Mouse (Mus musculus): ENCODE data around the gene Gm10644. TPM values are rescaled to one million over a fixed set of nuclear protein-coding genes. Genes with fewer than 3 reads are reported as not detected.

Gm10644 gene
- polyA plus RNA-seq, 1 experiment from 2014 or later, result 0.66 TPM

- no peak for DNase-seq (ENCODE audit: low spot score)
- no peak overlapping the region for H3K4me2 ChIP-seq (ENCODE audit: low read depth, low read length)
- H3K9me3 ChIP-seq (replicated peaks; ENCODE audit: control insufficient read depth, low read length), result no peaks in the 10 kb centered on the region
- H3K27me3 ChIP-seq (ENCODE audit: control insufficient read depth, insufficient read depth, low read length), result no peaks in the 10 kb centered on the region
- peaks cover 3% of the 10 kb centered on the region; the same call in 1 of the 2 replicates for H3K36me3 ChIP-seq (replicated peaks; ENCODE audit: control insufficient read depth, insufficient read depth, low read depth, low read length)
- no peak for ATAC-seq (replicated peaks; ENCODE audit: insufficient number of reproducible peaks, low FRiP score, low TSS enrichment, low read depth)
- no peaks in the 10 kb centered on the region; the same call in 1 of the 2 replicates for H3K4me1 ChIP-seq (ENCODE audit: control insufficient read depth, insufficient read depth, low read length)
- no peak overlapping the region for H3K4me3 ChIP-seq (ENCODE audit: low read depth, low read length)
- H3K27ac ChIP-seq (replicated peaks; ENCODE audit: low read depth, low read length), result no peak overlapping the region
- 89% methylated on average over 4 of the region's 4 CpGs for WGBS
- no peak overlapping the region for H3K9ac ChIP-seq (replicated peaks; ENCODE audit: low read length)
These were observed 16.1 kb upstream of the Gm10644 start for GRCm38 (mm10) chr8:83971121-83971520.

DNA sequence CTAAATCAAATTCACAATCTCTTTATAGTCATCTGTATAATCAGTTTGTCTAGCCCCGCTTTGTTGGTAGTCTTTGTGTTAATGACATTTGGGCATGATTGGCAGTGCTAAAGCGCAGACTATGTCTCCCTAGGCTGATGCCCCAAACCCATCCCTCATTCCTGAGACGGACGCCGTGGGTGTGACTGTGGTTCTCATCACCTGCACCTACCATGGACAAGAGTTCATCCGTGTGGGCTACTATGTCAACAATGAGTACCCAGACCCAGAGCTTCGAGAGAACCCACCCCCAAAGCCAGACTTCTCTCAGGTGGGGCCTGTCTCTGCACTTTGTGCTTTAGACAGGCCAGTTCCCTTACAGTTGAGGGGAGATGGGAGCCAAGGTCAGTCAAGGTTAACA is 12.7 kb upstream of the Gm10644 start:
- DNase-seq (ENCODE audit: low spot score), result no peak
- no peak for ATAC-seq (replicated peaks; ENCODE audit: insufficient number of reproducible peaks, low FRiP score, low TSS enrichment, low read depth)
- H3K4me2 ChIP-seq (ENCODE audit: low read depth, low read length), result no peak overlapping the region
- H3K9ac ChIP-seq (replicated peaks; ENCODE audit: low read length), result no peak overlapping the region
- peaks cover 3% of the 10 kb centered on the region; the same call in 1 of the 2 replicates for H3K36me3 ChIP-seq (replicated peaks; ENCODE audit: control insufficient read depth, insufficient read depth, low read depth, low read length)
- no peak overlapping the region for H3K4me3 ChIP-seq (ENCODE audit: low read depth, low read length)
- 89% methylated on average over 7 of the region's 7 CpGs for WGBS
- H3K27ac ChIP-seq (replicated peaks; ENCODE audit: low read depth, low read length), result no peak overlapping the region
- H3K27me3 ChIP-seq (ENCODE audit: control insufficient read depth, insufficient read depth, low read length), result no peaks in the 10 kb centered on the region
- no peaks in the 10 kb centered on the region for H3K9me3 ChIP-seq (replicated peaks; ENCODE audit: control insufficient read depth, low read length)
- no peaks in the 10 kb centered on the region for H3K4me1 ChIP-seq (ENCODE audit: control insufficient read depth, insufficient read depth, low read length)

GRCm38 (mm10) chr8:83964015-83964765 is 9.2 kb upstream of the Gm10644 start:
- no peak for ATAC-seq (replicated peaks; ENCODE audit: insufficient number of reproducible peaks, low FRiP score, low TSS enrichment, low read depth)
- Histone ChIP-seq H3K9me3 (replicated peaks; ENCODE audit: control insufficient read depth, low read length) (no peaks in the 10 kb centered on the region), H3K27ac (replicated peaks; ENCODE audit: low read depth, low read length) (no peak overlapping the region), H3K27me3 (ENCODE audit: control insufficient read depth, insufficient read depth, low read length) (no peaks in the 10 kb centered on the region), H3K4me2 (ENCODE audit: low read depth, low read length) (no peak overlapping the region), H3K4me3 (ENCODE audit: low read depth, low read length) (no peak overlapping the region), H3K36me3 (replicated peaks; ENCODE audit: control insufficient read depth, insufficient read depth, low read depth, low read length) (no peaks in the 10 kb centered on the region), H3K4me1 (ENCODE audit: control insufficient read depth, insufficient read depth, low read length) (no peaks in the 10 kb centered on the region), H3K9ac (replicated peaks; ENCODE audit: low read length) (no peak overlapping the region)
- 84% methylated on average over 5 of the region's 5 CpGs for WGBS
- no peak for DNase-seq (ENCODE audit: low spot score)

- H3K4me3 ChIP-seq (ENCODE audit: low read depth, low read length), result peak overlapping the region; percentile 46; the same call in 1 of the 2 replicates
- H3K36me3 ChIP-seq (replicated peaks; ENCODE audit: control insufficient read depth, insufficient read depth, low read depth, low read length), result no peaks in the 10 kb centered on the region
- H3K4me2 ChIP-seq (ENCODE audit: low read depth, low read length), result no peak overlapping the region; the same call in 1 of the 2 replicates
- H3K27me3 ChIP-seq (ENCODE audit: control insufficient read depth, insufficient read depth, low read length), result no peaks in the 10 kb centered on the region
- H3K27ac ChIP-seq (replicated peaks; ENCODE audit: low read depth, low read length), result no peak overlapping the region
- H3K9me3 ChIP-seq (replicated peaks; ENCODE audit: control insufficient read depth, low read length), result no peaks in the 10 kb centered on the region
- WGBS, result 41% methylated on average over 1 of the region's 1 CpGs
- H3K4me1 ChIP-seq (ENCODE audit: control insufficient read depth, insufficient read depth, low read length), result no peaks in the 10 kb centered on the region; the same call in 1 of the 2 replicates
- ATAC-seq (replicated peaks; ENCODE audit: insufficient number of reproducible peaks, low FRiP score, low TSS enrichment, low read depth), result no peak
- H3K9ac ChIP-seq (replicated peaks; ENCODE audit: low read length), result peak overlapping the region; percentile 56; the same call in 1 of the 2 replicates
- DNase-seq (ENCODE audit: low spot score), result peak; percentile 22
These were observed 1.8 kb upstream of the Gm10644 start for GRCm38 (mm10) chr8:83956789-83957188.

DNA sequence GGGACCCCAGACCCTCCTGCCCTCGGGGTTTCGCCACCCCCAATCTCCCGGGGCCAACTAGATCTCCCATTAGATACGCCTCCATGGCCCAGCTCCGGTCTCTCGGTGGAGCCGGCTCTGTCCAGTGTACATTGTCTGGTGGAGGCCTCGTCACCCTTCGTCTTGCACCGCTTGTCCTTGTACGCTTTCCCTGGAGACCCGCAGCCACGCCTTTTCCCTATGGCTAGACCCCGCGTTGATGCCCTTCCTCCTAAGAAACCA is 883 bp upstream of the Gm10644 start:
- DNase-seq (ENCODE audit: low spot score), result no peak
- ATAC-seq (replicated peaks; ENCODE audit: insufficient number of reproducible peaks, low FRiP score, low TSS enrichment, low read depth), result no peak
- WGBS, result 2% methylated on average over 15 of the region's 15 CpGs
- Histone ChIP-seq H3K9ac (replicated peaks; ENCODE audit: low read length) (peak overlapping the region; percentile 56), H3K9me3 (replicated peaks; ENCODE audit: control insufficient read depth, low read length) (no peaks in the 10 kb centered on the region), H3K36me3 (replicated peaks; ENCODE audit: control insufficient read depth, insufficient read depth, low read depth, low read length) (no peaks in the 10 kb centered on the region), H3K4me2 (ENCODE audit: low read depth, low read length) (peak overlapping the region; percentile 71), H3K4me1 (ENCODE audit: control insufficient read depth, insufficient read depth, low read length) (no peaks in the 10 kb centered on the region; the same call in 1 of the 2 replicates), H3K27me3 (ENCODE audit: control insufficient read depth, insufficient read depth, low read length) (no peaks in the 10 kb centered on the region), H3K4me3 (ENCODE audit: low read depth, low read length) (peak overlapping the region; percentile 46), H3K27ac (replicated peaks; ENCODE audit: low read depth, low read length) (no peak overlapping the region)

DNA sequence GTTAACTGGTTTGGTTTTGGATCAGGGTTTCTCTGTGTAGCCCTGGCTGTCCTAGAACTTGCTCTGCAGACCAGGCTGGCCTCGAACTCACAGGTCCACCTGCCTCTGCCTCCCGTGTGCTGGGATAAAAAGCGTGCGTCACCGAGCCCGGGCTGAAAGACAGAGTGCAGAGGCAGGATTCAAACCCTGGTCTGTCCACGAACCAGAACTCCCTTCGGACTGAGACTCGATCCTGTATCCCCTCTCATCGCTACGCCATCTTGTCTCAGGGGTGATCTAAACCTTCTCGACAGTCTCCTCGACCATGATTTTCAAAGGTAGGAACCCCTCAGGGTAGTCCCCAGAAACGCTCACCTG is 278 bp downstream of the Gm10644 start:
- peak overlapping the region; percentile 48 for H3K4me2 ChIP-seq (ENCODE audit: low read depth, low read length)

DNA sequence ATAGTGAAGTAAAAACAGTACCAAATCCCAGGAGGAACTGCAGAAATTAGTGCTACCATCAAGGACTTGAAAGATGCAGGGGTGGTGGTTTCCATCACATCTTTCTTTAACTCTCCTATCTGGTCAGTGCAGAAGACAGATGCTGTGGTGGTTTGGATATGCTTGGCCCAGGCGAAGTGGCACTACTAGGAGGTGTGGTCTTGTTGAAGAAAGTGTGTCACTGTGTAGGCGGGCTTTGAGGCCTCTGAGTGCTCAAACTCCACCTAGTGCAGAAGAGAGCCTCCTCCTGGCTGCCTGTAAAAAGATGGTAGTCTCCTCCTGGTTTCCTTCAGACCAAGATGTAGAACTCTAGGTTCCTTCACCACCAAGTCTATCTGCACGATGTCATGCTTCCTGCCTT is 9.5 kb downstream of the Gm10644 start:
- Histone ChIP-seq H3K4me2 (ENCODE audit: low read depth, low read length) (no peak overlapping the region), H3K4me3 (ENCODE audit: low read depth, low read length) (no peak overlapping the region), H3K27ac (replicated peaks; ENCODE audit: low read depth, low read length) (no peak overlapping the region), H3K27me3 (ENCODE audit: control insufficient read depth, insufficient read depth, low read length) (no peaks in the 10 kb centered on the region), H3K36me3 (replicated peaks; ENCODE audit: control insufficient read depth, insufficient read depth, low read depth, low read length) (no peaks in the 10 kb centered on the region), H3K9me3 (replicated peaks; ENCODE audit: control insufficient read depth, low read length) (no peaks in the 10 kb centered on the region), H3K4me1 (ENCODE audit: control insufficient read depth, insufficient read depth, low read length) (no peaks in the 10 kb centered on the region), H3K9ac (replicated peaks; ENCODE audit: low read length) (no peak overlapping the region)
- DNase-seq (ENCODE audit: low spot score) (no peak), ATAC-seq (replicated peaks; ENCODE audit: insufficient number of reproducible peaks, low FRiP score, low TSS enrichment, low read depth) (no peak)
- 72% methylated on average over 3 of the region's 3 CpGs for WGBS

More for the DNA sequence above, 278 bp downstream of the Gm10644 start:
- WGBS, result 2% methylated on average over 14 of the region's 14 CpGs
- H3K36me3 ChIP-seq (replicated peaks; ENCODE audit: control insufficient read depth, insufficient read depth, low read depth, low read length), result no peaks in the 10 kb centered on the region
- H3K9me3 ChIP-seq (replicated peaks; ENCODE audit: control insufficient read depth, low read length), result no peaks in the 10 kb centered on the region
- H3K27ac ChIP-seq (replicated peaks; ENCODE audit: low read depth, low read length), result no peak overlapping the region
- DNase-seq (ENCODE audit: low spot score) (no peak), ATAC-seq (replicated peaks; ENCODE audit: insufficient number of reproducible peaks, low FRiP score, low TSS enrichment, low read depth) (no peak)
- no peaks in the 10 kb centered on the region; the same call in 1 of the 2 replicates for H3K4me1 ChIP-seq (ENCODE audit: control insufficient read depth, insufficient read depth, low read length)
- peak overlapping the region; percentile 37; the same call in 1 of the 2 replicates for H3K9ac ChIP-seq (replicated peaks; ENCODE audit: low read length)
- H3K27me3 ChIP-seq (ENCODE audit: control insufficient read depth, insufficient read depth, low read length), result no peaks in the 10 kb centered on the region
- peak overlapping the region; percentile 46 for H3K4me3 ChIP-seq (ENCODE audit: low read depth, low read length)

DNA sequence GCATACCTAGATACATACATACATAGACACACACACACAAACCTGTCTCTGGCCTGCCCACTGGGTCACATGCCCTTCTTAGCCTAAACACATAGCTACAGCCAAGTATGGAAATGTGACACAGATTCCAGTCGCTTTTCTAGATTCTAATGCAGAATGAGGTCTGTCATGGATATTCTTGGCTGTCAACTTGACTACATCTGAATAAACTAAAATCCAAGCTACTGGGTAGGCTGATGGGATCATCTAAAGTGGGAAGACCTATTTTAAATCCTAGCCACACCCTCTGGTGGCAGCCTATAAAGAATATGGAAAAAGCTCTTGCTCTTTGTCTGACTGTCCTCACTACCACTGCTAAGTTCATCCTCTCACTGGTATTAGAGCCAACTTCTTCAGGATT is 12.6 kb downstream of the Gm10644 start:
- WGBS, result 95% methylated on average over 1 of the region's 1 CpGs

More for the DNA sequence above, 12.6 kb downstream of the Gm10644 start:
- no peak overlapping the region for H3K4me3 ChIP-seq (ENCODE audit: low read depth, low read length)
- DNase-seq (ENCODE audit: low spot score) (no peak), ATAC-seq (replicated peaks; ENCODE audit: insufficient number of reproducible peaks, low FRiP score, low TSS enrichment, low read depth) (no peak)
- no peaks in the 10 kb centered on the region for H3K27me3 ChIP-seq (ENCODE audit: control insufficient read depth, insufficient read depth, low read length)
- H3K9me3 ChIP-seq (replicated peaks; ENCODE audit: control insufficient read depth, low read length), result no peaks in the 10 kb centered on the region
- no peak overlapping the region for H3K9ac ChIP-seq (replicated peaks; ENCODE audit: low read length)
- no peaks in the 10 kb centered on the region for H3K4me1 ChIP-seq (ENCODE audit: control insufficient read depth, insufficient read depth, low read length)
- peaks cover 5% of the 10 kb centered on the region for H3K36me3 ChIP-seq (replicated peaks; ENCODE audit: control insufficient read depth, insufficient read depth, low read depth, low read length)
- H3K27ac ChIP-seq (replicated peaks; ENCODE audit: low read depth, low read length), result no peak overlapping the region
- no peak overlapping the region for H3K4me2 ChIP-seq (ENCODE audit: low read depth, low read length)

Data from embryonic facial prominence, embryonic 11.5 days (tissue).